Mouse (Mus musculus): ENCODE results near the gene Bmp2. TPM values are rescaled to one million over a fixed set of nuclear protein-coding genes. Genes with fewer than 3 reads are reported as not detected.

Bmp2 gene
- total and polyA plus RNA-seq, 3 experiments = not detected

DNA sequence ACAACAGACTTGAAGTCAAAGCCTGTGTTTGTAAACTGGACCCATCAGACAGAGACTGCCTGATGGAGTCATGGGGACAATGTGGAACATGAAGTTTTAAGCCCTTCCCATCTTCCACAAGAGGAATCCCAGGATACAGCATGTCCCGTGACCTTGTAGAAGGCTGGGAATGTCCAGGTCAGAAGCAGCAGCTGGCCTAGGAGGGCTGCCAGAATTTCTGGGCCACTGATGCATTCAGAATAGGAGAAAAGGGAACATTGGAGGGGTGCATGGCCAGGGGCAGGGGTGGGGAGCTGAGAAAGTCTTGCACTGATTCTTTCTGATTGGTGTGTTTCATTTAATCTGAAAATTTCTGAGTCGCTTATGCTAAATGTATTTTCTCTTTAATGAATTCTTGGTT, 29.8 kb upstream of the Bmp2 start:
- H3K79me2 ChIP-seq (replicated peaks; ENCODE audit: control insufficient read depth, extremely low read depth, insufficient read depth, poor library complexity, severe bottlenecking) = no peaks in the 10 kb centered on the region
- H3K36me3 ChIP-seq (replicated peaks in 1 of 2; ENCODE audit: control insufficient read depth in 1 of 2, insufficient read depth in 1 of 2, low read length in 1 of 2) = no peaks in the 10 kb centered on the region
- TF ChIP-seq TCF12 (IDR thresholded peaks at IDR 0.05; ENCODE audit: low read depth, low read length) (no peak), CTCF (conservative IDR thresholded peaks at IDR 0.05 in 1 of 2, IDR thresholded peaks at IDR 0.05 in 1 of 2; ENCODE audit: low read depth in 2 of 2, low read length in 2 of 2) (no peak), JUND (conservative IDR thresholded peaks at IDR 0.05; ENCODE audit: low read depth, low read length) (no peak), GABPA (IDR thresholded peaks at IDR 0.05; ENCODE audit: insufficient replicate concordance, low read depth, low read length) (no peak), MAZ (IDR thresholded peaks at IDR 0.05; ENCODE audit: low read depth, low read length) (no peak), CHD2 (IDR thresholded peaks at IDR 0.05; ENCODE audit: low read length) (no peak), TBP (conservative IDR thresholded peaks at IDR 0.05; ENCODE audit: low read depth, low read length) (no peak), MAFK (IDR thresholded peaks at IDR 0.05; ENCODE audit: insufficient replicate concordance, low read length) (no peak), ZC3H11A (IDR thresholded peaks at IDR 0.05; ENCODE audit: low read depth, low read length) (no peak), KAT2A (IDR thresholded peaks at IDR 0.05; ENCODE audit: insufficient replicate concordance, low read length) (no peak), RCOR1 (conservative IDR thresholded peaks at IDR 0.05; ENCODE audit: low read depth, low read length) (no peak)
- H3K27me3 ChIP-seq (replicated peaks) = no peaks in the 10 kb centered on the region
- H3K4me1 ChIP-seq (ENCODE audit: control insufficient read depth in 1 of 2, insufficient read depth in 2 of 2) = no peaks in the 10 kb centered on the region
- no peak overlapping the region for H3K4me3 ChIP-seq (replicated peaks in 1 of 3; ENCODE audit: low read depth in 2 of 3, low read length in 2 of 3, poor library complexity in 1 of 3)
- peaks cover 32% of the 10 kb centered on the region for H3K9me3 ChIP-seq (replicated peaks; ENCODE audit: low read length)
- no peak overlapping the region for H3K4me2 ChIP-seq (ENCODE audit: insufficient read depth, low read depth, poor library complexity, severe bottlenecking)
- DNase-seq (ENCODE audit: extremely low read depth) = no peak
- in situ Hi-C loops (cut with MboI; ENCODE audit: low pct_ligation_motif_present, low pct_unique_long_range_greater_than_20kb, low sequenced_read_pairs) = no loop called here
- dilution Hi-C loops (cut with MboI; ENCODE audit: extremely low pct_ligation_motif_present, extremely low pct_unique_long_range_greater_than_20kb, low sequenced_read_pairs) = no loop called here
- no peak overlapping the region for H3K27ac ChIP-seq (ENCODE audit: insufficient read depth, low read depth)
- no peak overlapping the region for H3K9ac ChIP-seq (ENCODE audit: insufficient read depth, low read depth)

GRCm38 (mm10) chr2:133525621-133526181, 26.3 kb upstream of the Bmp2 start:
- no peak for DNase-seq (ENCODE audit: extremely low read depth)

More at GRCm38 (mm10) chr2:133525621-133526181, 26.3 kb upstream of the Bmp2 start:
- Histone ChIP-seq H3K79me2 (replicated peaks; ENCODE audit: control insufficient read depth, extremely low read depth, insufficient read depth, poor library complexity, severe bottlenecking) (no peaks in the 10 kb centered on the region), H3K27ac (ENCODE audit: insufficient read depth, low read depth) (no peak overlapping the region), H3K4me3 (replicated peaks in 1 of 3; ENCODE audit: low read depth in 2 of 3, low read length in 2 of 3, poor library complexity in 1 of 3) (no peak overlapping the region), H3K36me3 (replicated peaks in 1 of 2; ENCODE audit: control insufficient read depth in 1 of 2, insufficient read depth in 1 of 2, low read length in 1 of 2) (no peaks in the 10 kb centered on the region), H3K4me1 (ENCODE audit: control insufficient read depth in 1 of 2, insufficient read depth in 2 of 2) (no peaks in the 10 kb centered on the region), H3K4me2 (ENCODE audit: insufficient read depth, low read depth, poor library complexity, severe bottlenecking) (no peak overlapping the region), H3K9me3 (replicated peaks; ENCODE audit: low read length) (peaks cover 27% of the 10 kb centered on the region), H3K9ac (ENCODE audit: insufficient read depth, low read depth) (no peak overlapping the region), H3K27me3 (replicated peaks) (no peaks in the 10 kb centered on the region)
- TF ChIP-seq UBTF (IDR thresholded peaks at IDR 0.05; ENCODE audit: low read depth, low read length) = no peak
- no peak for TF ChIP-seq MXI1 (IDR thresholded peaks at IDR 0.05; ENCODE audit: low read depth, low read length)
- no peak for TF ChIP-seq MAFK (IDR thresholded peaks at IDR 0.05; ENCODE audit: insufficient replicate concordance, low read length)
- no peak for TF ChIP-seq RAD21 (IDR thresholded peaks at IDR 0.05; ENCODE audit: low read depth, low read length)
- no peak for TF ChIP-seq CTCF (conservative IDR thresholded peaks at IDR 0.05 in 1 of 2, IDR thresholded peaks at IDR 0.05 in 1 of 2; ENCODE audit: low read depth in 2 of 2, low read length in 2 of 2)
- no peak for TF ChIP-seq GABPA (IDR thresholded peaks at IDR 0.05; ENCODE audit: insufficient replicate concordance, low read depth, low read length)
- no peak for TF ChIP-seq ELF1 (IDR thresholded peaks at IDR 0.05; ENCODE audit: low read depth, low read length)
- TF ChIP-seq MAZ (IDR thresholded peaks at IDR 0.05; ENCODE audit: low read depth, low read length) = no peak
- TF ChIP-seq EP300 (IDR thresholded peaks at IDR 0.05; ENCODE audit: low read length) = no peak
- no peak for TF ChIP-seq ZKSCAN1 (IDR thresholded peaks at IDR 0.05; ENCODE audit: borderline replicate concordance, low read depth, low read length)
- TF ChIP-seq USF2 (conservative IDR thresholded peaks at IDR 0.05; ENCODE audit: low read depth, low read length) = no peak
- no peak for TF ChIP-seq MEF2A (IDR thresholded peaks at IDR 0.05; ENCODE audit: borderline replicate concordance, low read depth, low read length)
- TF ChIP-seq POLR2A (IDR thresholded peaks at IDR 0.05; ENCODE audit: low read depth, low read length) = no peak
- TF ChIP-seq E2F4 (IDR thresholded peaks at IDR 0.05; ENCODE audit: insufficient replicate concordance, low read depth, low read length) = no peak
- no peak for TF ChIP-seq RCOR1 (conservative IDR thresholded peaks at IDR 0.05; ENCODE audit: low read depth, low read length)
- TF ChIP-seq BHLHE40 (IDR thresholded peaks at IDR 0.05; ENCODE audit: low read depth, low read length) = no peak
- no peak for TF ChIP-seq MYC (IDR thresholded peaks at IDR 0.05; ENCODE audit: low read depth, low read length)
- no peak for TF ChIP-seq TBP (conservative IDR thresholded peaks at IDR 0.05; ENCODE audit: low read depth, low read length)
- TF ChIP-seq SMC3 (IDR thresholded peaks at IDR 0.05; ENCODE audit: low read depth, low read length) = no peak
- dilution Hi-C loops (cut with MboI; ENCODE audit: extremely low pct_ligation_motif_present, extremely low pct_unique_long_range_greater_than_20kb, low sequenced_read_pairs) (no loop called here), in situ Hi-C loops (cut with MboI; ENCODE audit: low pct_ligation_motif_present, low pct_unique_long_range_greater_than_20kb, low sequenced_read_pairs) (no loop called here)
